Mouse (Mus musculus) retina, embryonic 14.5 days (tissue): ENCODE results near the gene Faah.

Source experiments
- DNase-seq: peaks from one replicate; pipeline ENCODE4 v3.0.0-alpha.2; 2015; ENCODE audit warnings: low spot score

Faah gene

DNA sequence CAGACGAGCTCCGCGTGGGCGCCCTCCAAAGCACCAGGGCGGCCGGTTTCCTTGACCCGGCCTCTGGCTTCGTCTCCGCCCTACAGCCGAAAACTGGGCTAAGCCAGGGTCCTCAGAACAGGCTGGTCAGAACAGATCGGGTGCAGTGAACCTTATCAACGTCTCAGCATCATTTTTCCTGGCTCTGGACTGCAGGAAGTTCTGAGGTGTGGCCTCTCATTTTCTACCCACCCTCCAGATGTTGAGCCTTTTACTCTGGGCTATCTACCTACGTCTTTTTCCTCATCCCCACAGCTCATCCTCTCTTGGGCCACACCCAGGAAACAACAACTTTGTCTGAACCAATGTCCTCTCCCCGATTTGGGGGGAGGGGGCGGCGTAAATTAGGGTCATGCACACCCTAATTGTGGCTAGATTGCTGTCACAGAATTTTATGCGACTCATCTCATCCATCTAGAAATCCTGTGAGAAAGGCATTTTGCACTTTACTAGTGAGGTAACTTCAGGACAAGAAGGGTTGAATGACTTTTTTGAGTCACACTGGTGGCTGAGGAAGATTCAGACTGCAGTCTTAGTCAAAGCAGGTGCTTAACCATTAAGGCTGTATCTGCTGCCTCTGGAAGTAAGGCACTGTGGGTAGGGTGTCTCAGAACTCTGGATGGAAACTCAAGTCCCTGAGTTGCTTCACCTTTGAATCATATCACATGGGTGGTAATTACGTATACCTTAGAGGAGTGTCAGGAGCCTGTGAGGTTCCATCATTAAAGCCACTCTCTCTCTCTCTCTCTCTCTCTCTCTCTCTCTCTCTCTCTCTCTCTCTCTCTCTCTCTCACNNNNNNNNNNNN is at the start of gene Faah:
TSS of gene Faah (minus strand) at position 25 of the 845 bp plus-strand sequence.
- no peak for DNase-seq

DNA sequence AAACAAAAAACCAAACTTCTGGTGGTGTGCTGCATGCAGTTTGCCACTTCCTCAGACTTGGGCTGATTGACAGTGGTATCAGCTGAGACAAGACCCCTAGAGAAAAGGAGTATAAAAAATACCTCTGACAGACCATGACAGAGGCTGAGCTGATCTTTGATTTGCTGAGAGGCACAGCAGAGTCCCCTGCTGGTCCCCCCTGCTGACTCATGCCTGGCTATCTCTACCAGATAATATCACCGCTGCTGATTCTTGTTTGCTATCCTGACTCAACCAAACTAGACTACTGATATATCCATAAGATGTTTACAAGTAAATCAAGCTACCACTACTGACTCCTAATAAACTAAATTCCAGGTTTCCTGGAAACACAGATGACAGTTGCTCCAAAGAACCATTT is 46.1 kb upstream of the Faah start:
- DNase-seq: no peak

DNA sequence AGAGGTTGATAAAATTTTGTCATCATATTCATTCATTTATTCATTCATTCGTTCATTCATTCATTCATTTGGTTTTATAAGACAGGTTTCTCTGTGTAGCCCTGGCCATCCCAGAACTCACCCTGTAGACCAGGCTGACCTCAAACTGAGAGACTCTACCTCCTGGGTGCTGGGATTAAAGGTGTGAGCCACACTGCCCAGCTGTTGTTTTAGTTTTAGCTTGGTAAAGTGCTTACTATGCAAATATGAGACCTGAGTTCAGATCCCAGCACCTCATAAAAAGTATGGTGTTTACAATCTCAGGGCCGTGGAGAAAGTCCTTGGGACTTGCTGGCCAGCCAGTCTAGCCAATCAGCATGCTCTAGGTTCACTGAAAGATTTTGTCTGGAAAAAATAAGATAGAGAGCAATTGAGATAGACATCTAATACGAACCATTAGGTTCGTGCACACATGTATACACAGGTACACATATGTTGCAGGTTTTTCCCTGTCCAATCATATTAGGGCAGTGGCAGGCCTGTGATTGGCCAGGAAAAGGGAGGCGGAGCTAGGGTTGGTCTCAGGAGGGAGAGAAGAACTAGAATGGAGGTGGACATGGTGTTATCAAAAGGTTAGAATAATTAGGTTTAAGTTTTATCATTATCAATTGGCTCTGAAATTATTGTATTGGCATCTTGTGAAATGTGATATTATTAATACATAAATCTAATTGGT is 41.4 kb upstream of the Faah start:
- DNase-seq: no peak

DNA sequence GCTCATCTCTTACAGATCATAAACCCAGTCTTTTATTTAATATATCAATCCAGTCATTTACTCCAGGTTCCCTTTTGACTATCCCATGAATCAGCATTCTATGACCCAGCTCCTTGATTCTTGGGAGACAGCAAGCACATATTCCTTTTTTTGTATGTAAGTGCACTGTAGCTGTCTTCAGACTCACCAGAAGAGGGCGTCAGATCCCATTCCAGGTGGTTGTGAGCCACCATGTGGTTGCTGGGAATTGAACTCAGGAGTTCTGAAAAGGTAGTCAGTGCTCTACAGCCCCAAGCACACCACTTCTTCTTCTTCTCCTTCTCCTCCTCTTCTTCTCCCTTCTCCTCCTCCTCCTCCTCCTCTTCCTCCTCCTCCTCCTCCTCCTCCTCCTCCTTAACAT is 39.8 kb upstream of the Faah start:
- no peak for DNase-seq

DNA sequence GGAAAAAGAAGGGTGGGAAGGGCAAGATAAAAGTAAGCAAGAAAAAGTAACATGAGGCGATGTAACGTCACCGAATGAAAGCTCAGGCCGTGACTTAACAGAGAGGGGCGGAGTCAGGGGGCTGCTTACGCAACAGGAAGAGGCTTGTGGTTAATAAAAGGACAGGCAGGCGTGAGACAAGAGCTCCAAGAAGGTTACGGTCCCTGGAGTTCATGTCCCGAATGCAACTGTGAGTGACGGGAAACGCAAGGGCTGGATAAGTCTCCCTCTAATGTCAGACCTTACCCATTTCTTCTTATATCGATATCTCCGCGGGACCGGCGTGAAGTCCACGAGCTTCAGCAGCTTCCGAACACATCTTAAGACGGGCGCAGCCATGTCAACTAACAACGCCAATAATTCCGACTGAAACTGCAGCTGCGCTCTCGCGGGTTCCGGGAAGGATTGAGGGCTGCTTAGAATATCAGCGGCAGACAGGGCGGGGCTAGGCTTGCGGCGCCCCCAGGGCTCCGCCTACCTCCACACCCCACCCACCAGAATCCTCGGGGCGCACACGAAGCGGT is 35.8 kb upstream of the Faah start, which contains the start of gene Nsun4:
TSS of gene Nsun4 (minus strand) at position 478 of the 563 bp plus-strand sequence.
- peak; percentile 91 for DNase-seq

DNA sequence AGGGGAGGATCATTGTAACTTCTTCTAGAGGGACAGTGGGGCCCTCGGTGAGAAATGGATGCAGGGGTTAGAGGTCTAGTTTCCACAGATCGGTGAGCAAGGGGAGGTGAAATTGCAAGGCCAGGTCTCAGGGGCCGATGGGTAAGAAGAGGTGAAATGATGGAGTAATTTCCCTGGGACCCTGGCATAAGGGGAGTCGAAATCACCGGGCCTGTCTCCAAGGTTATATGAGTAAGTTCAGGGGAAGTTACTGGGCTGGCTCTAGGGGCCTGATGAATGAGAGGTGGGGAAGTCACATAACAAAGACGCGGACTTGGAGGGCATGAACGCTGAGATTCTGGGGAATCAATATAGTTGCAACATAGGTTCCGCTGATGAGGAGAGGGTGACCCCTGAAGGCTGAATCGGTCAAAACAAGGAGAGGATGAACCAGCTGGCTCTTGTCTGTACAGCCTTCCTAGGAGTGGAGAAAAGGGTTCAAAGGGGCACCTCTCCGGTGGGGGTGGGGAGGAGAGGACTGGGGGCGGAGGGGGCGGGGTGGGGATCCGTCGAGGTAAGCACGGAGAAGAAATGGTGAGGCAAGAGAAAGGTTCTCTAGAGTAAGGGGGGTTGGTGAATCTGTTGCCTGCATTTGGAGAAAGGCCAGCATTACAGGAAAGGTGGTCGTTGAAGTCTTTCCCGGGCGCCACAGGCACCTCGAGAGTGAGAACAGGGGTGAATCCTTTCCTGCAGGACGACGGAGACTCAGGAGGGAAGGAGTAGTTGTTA is 35.0 kb upstream of the Faah start:
- peak; percentile 73 for DNase-seq

DNA sequence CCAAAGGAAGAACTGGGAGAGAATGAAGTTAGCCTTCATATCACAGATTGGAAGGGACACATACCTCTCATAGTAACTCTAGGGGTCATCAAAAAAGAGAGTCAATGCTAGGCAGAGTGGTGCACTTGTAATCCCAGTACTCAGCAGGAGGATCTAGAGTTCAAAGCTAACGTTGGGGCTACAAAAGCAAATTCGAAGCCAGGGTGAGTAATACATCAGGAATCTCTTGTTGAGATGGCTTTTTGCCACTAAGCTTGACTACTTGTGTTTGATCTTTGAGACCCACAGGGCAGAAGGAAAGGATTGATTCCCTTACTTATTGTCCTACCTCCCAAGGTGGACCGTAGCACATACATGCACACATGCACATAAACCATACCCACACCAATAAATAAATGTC is 31.5 kb upstream of the Faah start:
- no peak for DNase-seq

DNA sequence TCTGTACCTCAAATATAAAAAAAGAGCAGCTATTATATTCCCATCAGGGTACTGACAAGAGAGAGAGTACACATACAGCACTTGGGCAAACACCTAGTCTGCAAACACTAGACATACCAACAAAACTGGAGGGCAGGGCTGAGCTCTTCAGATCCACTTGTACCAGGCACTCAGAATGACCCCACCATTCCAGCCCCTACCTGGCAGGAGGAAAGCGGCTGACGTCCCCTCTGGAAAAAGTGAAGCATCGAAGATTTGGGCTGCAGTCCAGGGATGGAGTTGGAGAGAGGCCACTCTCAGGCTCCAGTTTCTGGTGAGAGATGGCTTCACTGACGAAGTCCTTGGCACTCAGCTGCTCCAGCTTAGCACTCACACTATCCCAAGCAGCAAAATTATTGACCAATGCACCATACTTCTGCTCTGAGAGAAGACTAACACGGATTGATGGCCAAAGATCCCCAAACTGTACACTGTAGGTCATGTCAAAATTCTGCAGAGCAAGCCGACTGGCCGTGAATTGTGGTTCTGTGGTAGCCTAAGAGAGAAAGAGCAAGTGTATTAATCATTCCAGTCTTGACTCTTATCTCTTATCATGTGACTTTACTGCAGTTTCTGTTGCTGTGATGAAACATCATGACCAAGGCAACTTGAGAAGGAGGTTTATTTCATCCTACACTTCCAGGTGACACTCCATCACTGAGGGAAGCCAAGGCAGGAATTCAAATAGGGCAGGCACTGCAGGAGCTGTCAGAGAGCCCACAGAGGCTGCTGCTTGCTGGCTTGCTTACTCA is 30.6 kb upstream of the Faah start:
- DNase-seq: no peak

DNA sequence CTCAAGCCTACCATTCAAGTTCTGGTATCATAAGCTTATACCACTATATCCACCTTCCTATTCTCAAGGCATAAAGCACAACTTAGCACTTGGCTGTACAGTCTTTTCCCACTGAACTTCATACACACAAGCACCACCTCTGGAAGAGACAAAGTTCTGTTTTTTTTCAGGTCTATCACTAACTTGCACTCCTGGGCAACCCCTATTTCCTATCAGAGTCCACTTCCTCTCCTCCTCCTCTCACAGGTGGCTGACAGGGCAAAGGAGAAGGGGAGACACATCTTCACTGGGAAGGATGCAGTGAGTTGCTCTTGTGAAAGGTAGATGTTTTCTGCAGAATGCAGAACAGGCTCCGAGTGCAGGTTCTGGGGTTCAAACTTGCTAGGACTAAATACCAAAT is 30.0 kb upstream of the Faah start:
- no peak for DNase-seq

DNA sequence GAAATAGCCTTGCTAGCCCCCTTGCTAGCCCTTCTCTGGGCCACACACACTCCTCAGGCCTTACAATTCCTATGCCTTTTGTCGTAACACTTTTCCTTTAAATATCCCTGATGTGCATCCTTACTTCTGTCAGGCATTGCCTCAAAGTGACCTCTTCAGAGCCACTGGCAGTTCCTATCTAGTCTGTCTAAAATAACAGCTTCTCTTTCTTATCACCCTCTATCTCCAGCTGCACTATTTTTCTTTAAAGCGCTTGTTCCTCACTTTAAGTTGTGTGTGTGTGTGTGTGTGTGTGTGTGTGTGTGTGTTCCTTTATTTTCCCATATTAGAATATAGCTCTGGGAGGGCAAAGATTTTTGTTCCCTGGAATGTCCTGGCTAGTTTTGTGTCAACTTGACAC is 28.9 kb upstream of the Faah start:
- DNase-seq: no peak

DNA sequence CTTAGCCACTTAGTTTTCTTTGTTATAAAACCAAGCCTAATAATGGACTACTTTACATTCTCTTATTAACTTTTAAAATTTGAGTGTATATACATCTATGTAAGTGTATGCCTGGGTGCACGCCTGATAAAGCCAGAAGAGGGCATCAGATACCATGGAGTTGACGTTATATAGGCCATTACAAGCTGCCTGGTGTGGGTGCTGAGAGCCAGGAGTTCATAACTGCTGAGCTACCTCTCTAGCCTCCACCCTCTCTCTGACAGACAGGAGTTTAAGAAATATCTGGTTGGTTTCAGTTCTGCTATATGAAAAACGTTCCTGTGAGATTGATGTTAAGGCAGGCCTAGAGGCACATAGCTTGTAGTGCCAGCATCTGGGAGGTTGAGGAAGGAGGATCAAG is 24.5 kb upstream of the Faah start:
- no peak for DNase-seq

DNA sequence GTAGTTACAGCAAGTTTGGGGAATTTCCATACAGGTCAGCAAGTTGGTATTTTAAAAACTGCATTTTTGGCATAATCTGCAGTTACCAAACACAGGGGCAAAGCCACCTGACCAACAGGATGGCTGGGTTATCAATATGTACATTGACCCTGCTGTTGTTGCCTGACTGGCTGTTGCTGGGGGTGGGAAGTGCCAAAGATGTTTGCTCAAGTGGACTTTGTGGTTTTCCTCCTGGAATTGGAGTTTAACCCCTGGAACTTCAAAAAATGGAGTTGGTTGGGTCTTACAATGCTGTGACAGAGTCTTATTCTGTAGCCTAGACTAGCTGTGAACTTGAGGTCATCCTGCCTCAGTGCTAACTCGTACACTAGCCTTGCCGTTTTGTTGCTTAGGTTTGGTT is 22.7 kb upstream of the Faah start:
- no peak for DNase-seq

DNA sequence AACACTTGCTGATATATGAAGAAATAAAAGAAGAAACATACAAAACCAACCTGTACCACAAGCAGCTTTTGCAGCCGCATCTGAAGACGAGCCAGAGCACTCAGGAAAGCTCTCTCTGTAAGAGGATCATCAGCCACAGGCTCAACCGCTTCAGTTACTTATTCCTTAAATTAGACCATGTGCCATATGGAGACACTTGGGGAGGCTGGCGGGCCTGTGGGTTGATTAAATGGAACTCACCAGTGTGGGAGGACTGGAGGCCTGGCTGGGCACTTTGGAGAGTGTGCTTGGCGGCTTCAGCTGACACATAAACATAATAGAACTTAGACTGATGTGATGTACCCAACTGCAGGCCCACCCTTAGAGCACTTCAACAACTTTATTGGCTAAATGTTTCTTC is 15.6 kb upstream of the Faah start:
- DNase-seq: no peak

DNA sequence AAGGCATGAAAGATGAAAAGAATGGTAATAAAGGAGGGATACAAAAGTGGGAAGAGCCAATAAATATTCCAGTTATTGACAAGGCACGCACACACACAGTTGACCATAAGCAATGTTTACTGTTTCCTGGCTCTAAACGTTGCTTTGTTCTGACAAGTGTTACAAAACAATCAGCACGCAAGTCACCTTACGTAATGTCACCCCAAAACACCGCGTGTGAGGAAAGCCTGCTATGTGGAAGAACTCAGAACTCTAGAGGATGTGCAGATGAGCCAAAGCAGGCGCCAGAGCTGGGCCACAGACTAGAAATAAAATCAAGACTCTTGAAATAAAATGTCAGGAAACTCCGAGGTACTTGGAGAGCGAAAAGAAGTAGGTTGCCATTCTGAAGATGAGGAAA is 15.2 kb upstream of the Faah start:
- DNase-seq: no peak

DNA sequence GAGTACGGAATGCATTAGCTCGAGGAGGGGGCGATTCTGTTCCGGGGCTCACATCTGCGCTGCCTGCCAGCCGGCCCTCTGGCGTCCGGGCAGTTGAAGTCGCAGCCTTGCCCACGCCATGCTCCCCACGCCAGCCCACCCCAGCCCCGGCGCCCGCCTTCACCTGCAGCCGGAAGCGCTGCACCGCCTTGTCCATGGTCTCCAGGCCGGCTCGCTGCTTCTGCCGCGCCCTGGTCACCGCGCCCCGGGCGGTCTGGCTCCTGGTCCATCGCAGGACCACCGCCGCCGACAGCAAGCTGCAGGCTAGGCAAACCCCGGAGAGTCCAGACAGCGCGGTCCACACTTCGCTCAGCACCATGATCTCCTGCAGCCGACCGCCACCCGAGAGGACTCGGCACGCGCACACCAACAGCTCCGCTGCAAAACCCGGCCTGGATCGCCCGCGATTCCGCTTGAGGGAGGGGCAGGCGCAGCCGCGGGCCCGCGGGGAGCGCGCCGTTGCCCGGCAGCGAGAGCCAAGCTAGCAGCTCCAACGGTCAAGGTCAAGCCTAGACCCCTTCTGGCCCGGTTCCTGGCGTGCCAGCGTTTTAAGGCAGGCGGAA is 325 bp downstream of the Faah start:
- peak; percentile 86 for DNase-seq

DNA sequence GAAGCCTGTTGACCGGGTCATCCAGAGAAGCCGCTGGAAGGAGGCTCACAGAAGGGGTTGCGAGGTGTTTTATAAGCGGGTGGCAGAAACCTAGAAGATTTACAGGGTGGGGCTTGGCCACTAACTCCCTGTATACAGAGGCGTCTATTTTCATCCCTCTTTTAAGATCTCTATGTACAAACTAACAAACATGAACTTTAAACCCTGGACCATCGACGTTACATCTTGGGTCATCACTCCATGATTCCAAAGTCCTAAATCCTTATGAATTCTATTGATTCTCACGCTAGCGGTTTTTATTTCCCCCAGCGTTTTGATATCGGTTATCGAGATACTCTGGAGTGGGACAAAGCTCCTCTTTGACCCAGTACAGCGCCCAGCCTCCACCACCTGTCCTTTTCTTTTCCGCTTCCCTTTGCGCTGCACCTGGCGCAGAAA is 845 bp downstream of the Faah start:
- no peak for DNase-seq

DNA sequence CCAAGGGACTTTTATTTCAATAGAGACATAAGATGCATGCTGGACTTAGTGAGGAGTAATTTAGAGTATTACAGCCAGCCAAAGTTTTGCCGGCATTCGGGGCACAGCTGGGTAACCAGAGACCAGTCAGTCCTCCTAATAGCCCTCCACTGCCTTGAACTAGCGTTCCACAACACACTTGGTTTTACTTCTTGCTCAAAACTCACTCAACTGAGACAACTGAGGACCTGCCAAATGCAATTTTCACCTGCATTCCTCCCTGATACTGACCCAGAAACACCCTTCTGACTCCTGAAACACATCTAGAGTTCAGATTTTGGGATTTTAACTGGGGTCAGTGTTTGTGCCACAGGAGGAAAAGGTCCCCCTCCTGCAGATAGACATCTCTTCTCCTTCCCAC is 1.3 kb downstream of the Faah start:
- DNase-seq: no peak

DNA sequence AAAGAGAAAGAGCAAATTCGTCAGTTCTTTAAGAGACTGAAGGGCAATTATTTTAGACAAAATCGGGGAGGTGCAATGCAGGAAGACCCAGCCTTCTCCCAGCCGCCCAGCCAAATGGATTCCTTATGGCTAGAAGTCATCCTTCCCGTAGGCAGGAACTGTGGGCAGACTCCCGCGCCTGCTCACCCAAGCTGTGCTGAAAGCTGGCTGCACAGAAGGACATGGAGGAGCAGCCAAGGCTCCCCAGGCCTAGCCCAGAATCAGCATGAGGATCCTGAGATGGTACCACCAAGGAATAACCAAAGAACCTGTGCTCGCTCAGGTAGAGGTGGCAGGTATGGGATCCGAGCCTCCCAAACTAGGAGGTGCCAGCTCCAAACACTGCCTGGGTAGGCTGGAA is 1.7 kb downstream of the Faah start:
- no peak for DNase-seq

DNA sequence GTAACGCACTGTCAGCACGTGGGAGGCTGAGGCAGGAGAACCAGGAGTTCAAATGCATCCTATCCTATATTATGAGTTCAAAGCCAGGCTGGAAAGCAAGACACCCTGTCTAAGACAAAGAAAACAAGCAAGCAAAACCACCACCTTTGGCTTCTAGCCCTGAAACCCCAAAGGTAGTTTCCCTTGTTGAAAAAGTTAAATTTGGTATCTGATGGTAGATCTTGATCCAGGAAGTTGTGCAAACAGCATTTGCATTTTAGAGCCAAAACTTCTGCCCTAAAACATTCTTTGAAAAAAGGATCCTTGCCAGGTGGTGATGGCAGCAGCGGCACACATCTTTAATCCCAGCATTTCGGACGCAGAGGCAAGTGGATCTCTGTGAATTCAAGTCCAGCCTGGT is 2.2 kb downstream of the Faah start:
- DNase-seq: no peak

DNA sequence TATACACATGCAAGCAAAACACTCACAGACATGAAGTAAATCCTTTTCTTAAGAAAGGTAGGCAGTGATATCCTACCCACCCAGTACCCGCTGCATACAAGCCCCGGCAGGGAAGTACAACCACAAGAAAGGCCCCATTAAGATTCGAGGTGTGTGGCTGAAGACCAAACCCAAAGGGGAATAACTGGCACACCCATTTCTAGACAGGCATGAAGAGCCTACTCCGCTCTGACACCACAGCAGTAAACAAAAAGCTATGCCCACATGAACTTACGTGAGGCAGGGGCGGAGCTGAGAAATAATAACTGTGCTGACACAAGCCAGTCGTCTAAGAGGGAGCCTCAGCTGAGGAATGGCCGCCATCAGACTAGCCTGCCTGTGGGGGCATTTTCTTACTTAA is 7.5 kb downstream of the Faah start:
- no peak for DNase-seq

DNA sequence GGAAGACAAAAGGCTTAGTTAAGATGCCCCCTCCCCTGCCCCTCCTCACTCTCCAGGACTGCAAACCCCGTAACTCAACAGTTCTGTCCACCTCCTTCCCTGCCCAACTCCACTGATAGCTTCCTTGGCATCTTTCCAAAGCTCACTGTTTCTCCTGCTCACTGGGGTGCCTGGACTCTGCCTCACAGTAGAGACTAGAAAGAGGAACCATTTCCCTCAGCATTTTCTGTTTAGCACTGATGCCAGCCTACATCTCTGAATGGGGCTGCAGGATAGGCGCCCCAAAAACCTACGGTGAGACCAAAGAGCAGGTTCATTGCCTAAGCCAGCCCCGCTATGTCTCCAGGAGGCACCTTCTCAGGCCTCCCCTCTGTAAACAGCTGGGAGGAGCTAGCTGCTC is 16.5 kb downstream of the Faah start:
- no peak for DNase-seq
